ENCODE assay signal across 8 mouse cellular contexts in genomic region chr4:129672083-129672877, GRCm38 (mm10). TPM values are rescaled to one million over a fixed set of nuclear protein-coding genes. Genes with fewer than 3 reads are reported as not detected.
DNase-seq lines count a peak whose midpoint lies in the region; ATAC-seq and TF ChIP-seq lines count a peak whose summit lies in the region.

Gene Kpna6 (minus strand): TSS chr4:129672767.

- H3K27me3 ChIP-seq in heart, embryonic 11.5 days (ENCODE audit: control insufficient read depth, insufficient read depth, low read length) = no peaks in the 10 kb centered on the region
- no peaks in the 10 kb centered on the region for H3K27me3 ChIP-seq in kidney, embryonic 16.5 days (ENCODE audit: insufficient read depth, low read length)
- no peaks in the 10 kb centered on the region for H3K27me3 ChIP-seq in liver, adult 2 months (ENCODE audit: control insufficient read depth, insufficient read depth, low read length)
- H3K27me3 ChIP-seq in myocyte (ENCODE audit: control insufficient read depth, insufficient read depth, insufficient read length) = no peaks in the 10 kb centered on the region
- no peaks in the 10 kb centered on the region for H3K27me3 ChIP-seq in splenic B cell, adult 2 months (ENCODE audit: control insufficient read depth, insufficient read depth, low read length, poor library complexity, severe bottlenecking)

- H3K27ac ChIP-seq in heart, embryonic 11.5 days (ENCODE audit: low read depth, low read length) = peak within 1 kb of the TSS; percentile 96
- H3K27ac ChIP-seq in kidney, embryonic 16.5 days (ENCODE audit: low read length) = peak within 1 kb of the TSS; percentile 98
- peak within 1 kb of the TSS; percentile 89 for H3K27ac ChIP-seq in liver, adult 2 months (replicated peaks; ENCODE audit: insufficient read depth, low read depth, low read length)

- peaks cover 8% of the 10 kb centered on the region for H3K36me3 ChIP-seq in heart, embryonic 11.5 days (ENCODE audit: control insufficient read depth, insufficient read depth, low read length)
- H3K36me3 ChIP-seq in kidney, embryonic 16.5 days (ENCODE audit: insufficient read depth, low read length) = peaks cover 5% of the 10 kb centered on the region; the same call in 1 of the 2 replicates
- H3K36me3 ChIP-seq in liver, adult 2 months (ENCODE audit: control insufficient read depth, insufficient read depth, low read length) = peaks cover 1% of the 10 kb centered on the region; the same call in 1 of the 2 replicates
- peaks cover 7% of the 10 kb centered on the region for H3K36me3 ChIP-seq in myocyte (ENCODE audit: control insufficient read depth, insufficient read depth)
- H3K36me3 ChIP-seq in splenic B cell, adult 2 months (ENCODE audit: control insufficient read depth, insufficient read depth, low read length, poor library complexity, severe bottlenecking) = peaks cover 2% of the 10 kb centered on the region; the same call in 1 of the 2 replicates

- peak within 1 kb of the TSS; percentile 99 for H3K9ac ChIP-seq in heart, embryonic 11.5 days (ENCODE audit: low read depth, low read length)
- H3K9ac ChIP-seq in kidney, embryonic 16.5 days (replicated peaks; ENCODE audit: low read length) = peak within 1 kb of the TSS; percentile 97
- H3K9ac ChIP-seq in liver, adult 2 months (ENCODE audit: low read depth, low read length) = peak within 1 kb of the TSS; percentile 95

- peak; percentile 80 to 82 for DNase-seq in B cell, adult 2 months
- peak; percentile 97 for DNase-seq in brain, adult 2 months (ENCODE audit: low read depth, low spot score)
- peak; percentile 84 for DNase-seq in liver, adult 2 months (ENCODE audit: extremely low read depth, low read depth, low spot score)
- DNase-seq in splenic B cell, adult 2 months (ENCODE audit: low read depth, low spot score) = peak; percentile 85

- H3K4me3 ChIP-seq in heart, embryonic 11.5 days (ENCODE audit: low read depth, low read length) = peak within 1 kb of the TSS; percentile 84
- H3K4me3 ChIP-seq in kidney, embryonic 16.5 days (ENCODE audit: low read length) = peak within 1 kb of the TSS; percentile 99
- H3K4me3 ChIP-seq in liver, adult 2 months (ENCODE audit: insufficient read depth, low read depth, low read length) = peak within 1 kb of the TSS; percentile 94
- H3K4me3 ChIP-seq in myocyte = peak within 1 kb of the TSS; percentile 87

- peak within 1 kb of the TSS; percentile 84 for H3K4me2 ChIP-seq in heart, embryonic 11.5 days
- peak within 1 kb of the TSS; percentile 74 for H3K4me2 ChIP-seq in kidney, embryonic 16.5 days (replicated peaks; ENCODE audit: low read depth, low read length)
- H3K4me2 ChIP-seq in myocyte (ENCODE audit: low read depth) = peak within 1 kb of the TSS; percentile 95

- H3K4me1 ChIP-seq in heart, embryonic 11.5 days (ENCODE audit: control insufficient read depth, insufficient read depth, low read length) = peaks cover 16% of the 10 kb centered on the region
- H3K4me1 ChIP-seq in kidney, embryonic 16.5 days (ENCODE audit: insufficient read depth, low read length) = peaks cover 20% of the 10 kb centered on the region
- H3K4me1 ChIP-seq in liver, adult 2 months (ENCODE audit: control insufficient read depth, insufficient read depth, low read length) = peaks cover 7% of the 10 kb centered on the region

- ATAC-seq in erythroblast, adult 5-6 weeks (replicated peaks; ENCODE audit: low FRiP score, poor library complexity, severe bottlenecking) = peak; percentile 86
- peak; percentile 80 for ATAC-seq in heart, embryonic 11.5 days (replicated peaks; ENCODE audit: insufficient number of reproducible peaks, low FRiP score, low TSS enrichment)
- peak; percentile 90 for ATAC-seq in kidney, embryonic 16.5 days (ENCODE audit: low FRiP score, low TSS enrichment)

- H3ac ChIP-seq in myocyte (ENCODE audit: control insufficient read depth, insufficient read length) = peak within 1 kb of the TSS; percentile 50

- TF ChIP-seq POLR2A in liver, adult 2 months (IDR thresholded peaks at IDR 0.05; ENCODE audit: extremely low read depth, insufficient read depth, low read length) = 0 out of 2 replicates have a peak, but pooled peaks have one; percentile 35
- TF ChIP-seq POLR2A in myocyte (IDR thresholded peaks at IDR 0.05; ENCODE audit: insufficient read length, low read depth) = peak; percentile 82

- under 1% methylated on average over 65 of the region's 65 CpGs for WGBS in heart, embryonic 11.5 days (ENCODE audit: insufficient replicate concordance)
- WGBS in kidney, embryonic 16.5 days = under 1% methylated on average over 65 of the region's 65 CpGs
- under 1% methylated on average over 65 of the region's 65 CpGs for WGBS in liver, adult 2 months

- no peak for TF ChIP-seq CTCF in liver, adult 2 months (IDR thresholded peaks at IDR 0.05; ENCODE audit: low read depth, low read length)

- peaks cover 7% of the 10 kb centered on the region; the same call in 1 of the 2 replicates for H3K79me2 ChIP-seq in liver, adult 2 months (ENCODE audit: control insufficient read depth, insufficient read depth, low read length)
- peaks cover 43% of the 10 kb centered on the region for H3K79me2 ChIP-seq in myocyte (ENCODE audit: control insufficient read depth, insufficient read depth)

- no peaks in the 10 kb centered on the region for H3K9me3 ChIP-seq in heart, embryonic 11.5 days (replicated peaks; ENCODE audit: control insufficient read depth, low read length)
- H3K9me3 ChIP-seq in kidney, embryonic 16.5 days (ENCODE audit: low read length) = no peaks in the 10 kb centered on the region

TF ChIP-seq in myocyte, 11 proteins besides CTCF, POLR2A, EP300 and RAD21:
- TF ChIP-seq POLR2AphosphoS2 (IDR thresholded peaks at IDR 0.05; ENCODE audit: insufficient read length, low read depth) (peak; percentile 63), MYOD1 (IDR thresholded peaks at IDR 0.05; ENCODE audit: control insufficient read depth in 1 of 3, insufficient read length in 2 of 3, low read depth in 2 of 3) (no peak), MYOG (IDR thresholded peaks at IDR 0.05; ENCODE audit: control insufficient read depth in 1 of 3, insufficient read depth in 1 of 3, insufficient read length in 2 of 3, low read depth in 2 of 3) (peak in 1 of 3 experiments; percentile 17)

RNA-seq across cellular contexts. Expression of gene Kpna6, which starts in this region (rescaled TPM):
- 7.9 and 11.9 TPM in 2 replicates for total RNA-seq in erythroblast, adult 5-6 weeks (2015; ENCODE audit: low replicate concordance)
- 7.6 and 10.3 TPM in 2 replicates for total RNA-seq in erythroblast, adult 5-6 weeks (2017; ENCODE audit: low replicate concordance)
- 13.3 and 14.6 TPM in 2 replicates for polyA plus RNA-seq in heart, embryonic 11.5 days (2014; fragmentation: Nextera tagmentation; extraction: Ambion mirVana)
- polyA plus RNA-seq in kidney, embryonic 16.5 days (2015; fragmentation: Nextera tagmentation; extraction: Ambion mirVana) = 19.9 and 21.3 TPM in 2 replicates
- 15.1 and 15.6 TPM in 2 replicates for total RNA-seq in liver, adult 2 months (2014; rRNA removed)
- polyA plus RNA-seq in liver, adult 2 months (2012; rRNA removed) = 17.4 and 19.4 TPM in 2 replicates
- 32.2 TPM for polyA plus RNA-seq in myocyte (2012; fragmentation: generic; extraction: Trizol)

Comparison
In these comparisons a context has a peak if more than half of its experiments do, and no peak if none do; other contexts are left out.
1. Peak in every context shown above with its lines: DNase-seq, ATAC-seq, H3K4me3 ChIP-seq and H3K27ac ChIP-seq.